Mouse (Mus musculus) heart, embryonic 11.5 days (tissue): ENCODE measurements around the gene Ercc2. TPM values are rescaled to one million over a fixed set of nuclear protein-coding genes. Genes with fewer than 3 reads are reported as not detected.

Experiments
- ATAC-seq: fragments of 200-750 bp; cut with Nextera tagmentation; replicated peaks from 2 replicates; pipeline ENCODE4 v1.8.0; 2017; ENCODE audit warnings: moderate library complexity; ENCODE audit not compliant: insufficient number of reproducible peaks, low FRiP score, low TSS enrichment
- H3K27ac ChIP-seq: fragments of 300-500 bp; sonication (generic); 2 replicates; pipeline ENCODE4 v1.5.1; 2014; ENCODE audit warnings: mild to moderate bottlenecking, low read depth, low read length
- H3K27me3 ChIP-seq: fragments of 300-500 bp; sonication (generic); 2 replicates; pipeline ENCODE4 v1.6.1; 2014; ENCODE audit warnings: mild to moderate bottlenecking, low read length, mixed read lengths; ENCODE audit not compliant: control insufficient read depth, insufficient read depth
- H3K36me3 ChIP-seq: fragments of 300-500 bp; sonication (generic); 2 replicates; pipeline ENCODE4 v1.6.1; 2014; ENCODE audit warnings: mild to moderate bottlenecking, low read length, moderate library complexity, mixed read lengths; ENCODE audit not compliant: control insufficient read depth, insufficient read depth
- H3K4me1 ChIP-seq: fragments of 300-500 bp; sonication (generic); 2 replicates; pipeline ENCODE4 v1.6.1; 2014; ENCODE audit warnings: low read length; ENCODE audit not compliant: control insufficient read depth, insufficient read depth
- H3K4me2 ChIP-seq: fragments of 300-500 bp; sonication (generic); 2 replicates; pipeline ENCODE4 v1.6.1; 2014; ENCODE audit warnings: mild to moderate bottlenecking, moderate library complexity
- H3K4me3 ChIP-seq: fragments of 300-500 bp; sonication (generic); 2 replicates; pipeline ENCODE4 v1.5.1; 2014; ENCODE audit warnings: low read depth, low read length
- H3K9ac ChIP-seq: fragments of 300-500 bp; sonication (generic); 2 replicates; pipeline ENCODE4 v1.6.1; 2014; ENCODE audit warnings: mild to moderate bottlenecking, low read depth, low read length, moderate library complexity
- H3K9me3 ChIP-seq: fragments of 300-500 bp; sonication (generic); replicated peaks from 2 replicates; pipeline ENCODE4 v1.6.1; 2016; ENCODE audit warnings: low read length; ENCODE audit not compliant: control insufficient read depth
- WGBS: fragments of 180-500 bp; shearing (Covaris S2); extraction: QIAGEN DNeasy Blood & Tissue Kit; methylation state at CpG from one replicate; pipeline ENCODE4 v1.1.7; 2014; ENCODE audit not compliant: insufficient replicate concordance; 5-methylcytosine and 5-hydroxymethylcytosine counted together
- polyA plus RNA-seq: library from polyadenylated mRNA; unstranded; fragments of >200 nt; fragmentation: Nextera tagmentation; extraction: Ambion mirVana; gene quantifications from 2 replicates; pipeline ENCODE4 v1.2.1, GENCODE M21; 2014

The Ercc2 gene
- polyA plus RNA-seq, 1 experiment from 2014 or later, result 6.1 TPM

DNA sequence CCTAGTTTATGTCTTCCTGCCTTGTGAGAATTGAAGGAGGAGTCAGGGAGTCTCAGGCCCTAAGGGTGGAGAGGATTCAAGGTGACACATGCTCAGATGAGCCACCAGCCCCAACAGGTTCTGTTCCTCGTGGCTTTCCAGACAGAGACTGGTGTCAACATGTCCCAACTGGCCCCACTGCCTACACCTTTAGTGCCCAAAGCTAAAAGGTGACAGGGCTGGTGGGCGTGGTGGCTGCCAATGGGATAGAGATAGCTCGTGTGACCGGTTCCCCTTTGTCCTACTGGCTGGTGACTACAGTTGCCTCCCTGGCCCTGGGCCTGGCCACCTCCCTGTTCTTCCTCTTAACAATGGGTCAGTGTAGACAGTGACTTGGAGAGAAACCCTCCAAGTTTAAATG is 16.4 kb upstream of the Ercc2 start:
- Histone ChIP-seq H3K9ac (no peak overlapping the region), H3K36me3 (no peaks in the 10 kb centered on the region)
- 66% methylated on average over 4 of the region's 4 CpGs for WGBS

DNA sequence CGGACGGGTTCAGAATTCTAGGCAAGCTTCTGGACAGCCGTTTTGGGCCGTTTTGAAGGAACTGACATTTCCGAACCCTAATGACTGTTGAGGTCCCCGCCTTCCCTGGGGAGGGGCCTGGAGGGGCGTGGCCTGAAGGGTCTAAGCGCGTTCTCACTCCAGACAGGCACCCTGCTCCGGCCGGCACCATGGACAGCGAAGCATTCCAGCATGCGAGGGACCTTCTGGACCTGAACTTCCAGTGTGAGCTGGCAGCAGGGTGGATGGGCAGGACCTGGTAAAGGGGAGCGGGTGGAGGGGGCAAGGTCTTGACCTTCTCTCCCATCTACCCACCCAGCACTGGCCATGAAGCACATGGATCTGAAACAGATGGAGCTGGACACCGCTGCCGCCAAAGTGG is 13.4 kb upstream of the Ercc2 start:
- Histone ChIP-seq H3K27ac (no peak overlapping the region), H3K4me1 (peaks cover 7% of the 10 kb centered on the region), H3K4me2 (no peak overlapping the region), H3K36me3 (peaks cover 4% of the 10 kb centered on the region; the same call in 1 of the 2 replicates), H3K27me3 (peaks cover 10% of the 10 kb centered on the region), H3K9me3 (no peaks in the 10 kb centered on the region), H3K4me3 (no peak overlapping the region), H3K9ac (no peak overlapping the region)
- no peak for ATAC-seq
- 20% methylated on average over 16 of the region's 16 CpGs for WGBS

More for the DNA sequence above, 16.4 kb upstream of the Ercc2 start:
- Histone ChIP-seq H3K9me3 (no peaks in the 10 kb centered on the region), H3K27me3 (peaks cover 12% of the 10 kb centered on the region), H3K27ac (no peak overlapping the region), H3K4me1 (peaks cover 26% of the 10 kb centered on the region), H3K4me2 (no peak overlapping the region), H3K4me3 (no peak overlapping the region)
- ATAC-seq, result no peak

DNA sequence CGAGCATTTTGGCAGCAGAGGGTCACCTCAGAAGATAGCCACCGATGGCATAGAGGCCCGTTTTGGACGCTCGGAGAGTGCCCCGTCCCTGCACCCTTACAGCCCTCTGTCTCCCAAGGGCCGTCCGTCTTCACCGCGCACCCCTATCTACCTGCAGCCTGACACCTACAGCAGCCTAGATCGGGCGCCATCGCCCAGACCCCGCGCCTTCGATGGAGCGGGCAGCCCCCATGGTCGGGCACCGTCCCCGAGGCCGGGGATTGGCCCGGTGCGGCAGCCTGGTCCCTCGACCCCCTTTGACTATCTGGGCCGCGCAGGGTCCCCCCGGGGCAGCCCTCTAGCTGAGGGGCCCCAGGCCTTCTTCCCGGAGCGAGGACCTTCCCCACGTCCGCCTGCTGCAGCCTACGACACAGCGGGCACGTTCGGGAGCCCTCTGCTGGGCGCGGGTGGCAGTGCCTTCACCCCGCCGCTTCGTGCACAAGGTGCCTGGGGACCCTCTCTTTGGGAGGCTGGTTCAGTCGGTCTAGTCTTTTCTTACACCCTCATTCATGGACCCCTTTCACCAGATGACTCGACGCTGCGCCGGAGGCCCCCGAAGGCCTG is 11.9 kb upstream of the Ercc2 start:
- H3K36me3 ChIP-seq, result peaks cover 4% of the 10 kb centered on the region

DNA sequence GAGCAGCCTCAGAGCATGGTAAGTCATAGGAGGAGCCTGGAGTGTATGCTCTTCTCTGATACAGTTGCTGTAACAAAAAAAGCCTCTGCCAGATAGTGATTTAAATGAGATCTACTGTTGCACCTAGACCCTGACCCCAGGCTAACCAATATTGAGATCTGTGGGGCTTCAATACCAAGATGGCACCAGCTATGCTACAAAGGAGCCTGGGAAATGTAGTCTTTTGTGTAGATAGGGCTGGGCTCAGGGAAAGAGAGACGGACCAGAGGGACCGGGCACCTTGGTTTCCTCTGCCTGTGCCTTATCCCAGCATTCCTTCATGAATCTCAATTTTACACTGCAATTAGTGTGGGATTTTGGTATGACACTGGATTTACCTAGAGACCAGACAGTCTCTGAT is 8.4 kb upstream of the Ercc2 start:
- ATAC-seq, result no peak
- peaks cover 6% of the 10 kb centered on the region for H3K36me3 ChIP-seq
- 98% methylated on average over 2 of the region's 2 CpGs for WGBS

More for the DNA sequence above, 11.9 kb upstream of the Ercc2 start:
- Histone ChIP-seq H3K27me3 (peaks cover 5% of the 10 kb centered on the region; the same call in 1 of the 2 replicates), H3K27ac (no peak overlapping the region), H3K9me3 (no peaks in the 10 kb centered on the region), H3K4me1 (no peaks in the 10 kb centered on the region), H3K4me3 (peak overlapping the region; percentile 32), H3K4me2 (peak overlapping the region; percentile 58), H3K9ac (0 out of 2 replicates have a peak overlapping the region, but pooled peaks have one; percentile 47)
- 0 out of 2 replicates have a peak, but pooled peaks have one; percentile 9 for ATAC-seq
- WGBS, result 15% methylated on average over 46 of the region's 46 CpGs

DNA sequence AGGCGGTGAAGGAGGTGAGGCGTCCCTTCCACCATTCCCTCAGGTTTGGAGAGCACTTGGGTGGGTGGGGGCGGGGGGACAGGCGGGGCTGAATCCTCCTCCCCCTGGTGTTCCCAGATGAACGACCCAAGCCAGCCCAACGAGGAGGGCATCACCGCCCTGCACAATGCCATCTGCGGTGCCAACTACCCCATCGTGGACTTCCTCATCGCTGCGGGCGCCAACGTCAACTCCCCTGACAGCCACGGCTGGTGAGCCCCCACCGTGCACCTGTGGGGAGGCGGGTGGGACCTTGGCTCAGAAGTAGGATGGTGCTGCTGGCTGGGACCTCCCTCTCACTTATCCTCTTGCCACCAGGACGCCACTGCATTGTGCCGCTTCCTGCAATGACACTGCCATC is 6.4 kb upstream of the Ercc2 start:
- H3K4me3 ChIP-seq, result no peak overlapping the region

More for the DNA sequence above, 8.4 kb upstream of the Ercc2 start:
- peaks cover 5% of the 10 kb centered on the region; the same call in 1 of the 2 replicates for H3K27me3 ChIP-seq
- no peak overlapping the region for H3K27ac ChIP-seq
- H3K9me3 ChIP-seq, result no peaks in the 10 kb centered on the region
- H3K4me3 ChIP-seq, result no peak overlapping the region
- H3K9ac ChIP-seq, result no peak overlapping the region
- H3K4me2 ChIP-seq, result no peak overlapping the region
- no peaks in the 10 kb centered on the region for H3K4me1 ChIP-seq

DNA sequence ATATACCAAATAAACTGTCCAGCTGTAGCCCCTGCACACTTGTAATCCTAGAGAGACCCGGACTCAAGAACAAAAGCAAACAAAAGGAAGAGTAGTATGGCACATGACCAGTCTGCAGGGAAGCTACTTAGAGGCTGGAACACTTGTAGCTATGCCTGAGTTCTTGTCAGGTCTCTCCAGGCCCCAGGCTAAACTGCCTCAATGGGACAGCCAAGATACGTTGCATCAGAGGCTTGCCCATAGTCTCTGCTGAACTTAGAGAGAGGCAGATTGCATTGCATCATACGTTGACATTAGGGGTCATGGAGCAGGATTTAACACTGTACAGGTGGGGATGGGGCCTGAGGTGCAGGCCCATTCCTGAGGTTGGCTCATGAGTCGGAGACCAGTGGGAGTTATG is 5.8 kb upstream of the Ercc2 start:
- Histone ChIP-seq H3K36me3 (peaks cover 6% of the 10 kb centered on the region), H3K9ac (no peak overlapping the region), H3K9me3 (no peaks in the 10 kb centered on the region), H3K4me2 (no peak overlapping the region), H3K27me3 (no peaks in the 10 kb centered on the region), H3K27ac (no peak overlapping the region), H3K4me1 (no peaks in the 10 kb centered on the region), H3K4me3 (no peak overlapping the region)
- WGBS, result 77% methylated on average over 4 of the region's 4 CpGs
- no peak for ATAC-seq

More for the DNA sequence above, 6.4 kb upstream of the Ercc2 start:
- Histone ChIP-seq H3K4me2 (no peak overlapping the region), H3K9me3 (no peaks in the 10 kb centered on the region), H3K27me3 (no peaks in the 10 kb centered on the region; the same call in 1 of the 2 replicates), H3K4me1 (no peaks in the 10 kb centered on the region), H3K27ac (no peak overlapping the region), H3K9ac (no peak overlapping the region), H3K36me3 (peaks cover 6% of the 10 kb centered on the region)
- no peak for ATAC-seq
- 72% methylated on average over 14 of the region's 18 CpGs for WGBS

DNA sequence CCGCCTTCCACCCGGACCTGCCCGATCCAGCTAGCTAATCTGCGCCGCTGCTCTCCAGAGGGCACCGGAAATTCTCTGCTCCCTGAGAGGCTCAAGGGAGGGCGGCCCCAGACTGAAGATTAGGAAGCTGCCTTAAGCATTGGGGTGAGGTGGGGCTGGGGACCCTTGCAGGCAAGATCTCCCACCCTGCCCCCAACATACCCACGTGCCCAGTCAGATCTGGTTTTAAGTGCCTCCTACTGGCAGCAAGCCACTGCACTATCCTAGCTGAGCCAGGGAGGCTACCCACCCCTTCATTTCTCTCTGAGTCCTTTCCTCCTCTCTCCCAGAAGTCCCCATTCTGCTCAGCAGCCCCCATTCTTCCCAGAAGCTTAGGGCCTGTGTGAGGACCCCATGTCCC is 3.8 kb upstream of the Ercc2 start:
- Histone ChIP-seq H3K9me3 (no peaks in the 10 kb centered on the region), H3K9ac (no peak overlapping the region)
- no peak for ATAC-seq

DNA sequence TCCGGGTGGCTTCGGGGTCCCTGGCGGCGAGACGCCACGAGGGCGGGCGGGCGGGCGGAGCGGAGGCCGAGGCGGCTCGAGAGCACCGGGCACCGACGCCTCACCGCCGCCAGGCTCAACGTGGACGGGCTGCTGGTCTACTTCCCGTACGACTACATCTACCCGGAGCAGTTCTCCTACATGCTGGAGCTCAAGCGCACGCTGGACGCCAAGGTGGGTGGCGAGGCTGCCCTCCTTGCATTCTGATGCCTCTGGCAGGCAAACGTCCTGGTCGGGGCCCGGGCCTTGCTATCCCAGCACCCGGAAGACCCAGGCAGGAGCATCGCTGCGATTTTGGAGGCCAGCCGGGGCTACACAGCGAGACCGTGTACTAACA is 344 bp downstream of the Ercc2 start:
- H3K27ac ChIP-seq, result 0 out of 2 replicates have a peak overlapping the region, but pooled peaks have one; percentile 15

More for the DNA sequence above, 3.8 kb upstream of the Ercc2 start:
- H3K4me1 ChIP-seq, result peaks cover 7% of the 10 kb centered on the region; the same call in 1 of the 2 replicates
- no peak overlapping the region for H3K4me2 ChIP-seq
- WGBS, result 48% methylated on average over 8 of the region's 8 CpGs
- no peaks in the 10 kb centered on the region for H3K27me3 ChIP-seq
- H3K4me3 ChIP-seq, result no peak overlapping the region
- peaks cover 2% of the 10 kb centered on the region; the same call in 1 of the 2 replicates for H3K36me3 ChIP-seq
- H3K27ac ChIP-seq, result no peak overlapping the region

DNA sequence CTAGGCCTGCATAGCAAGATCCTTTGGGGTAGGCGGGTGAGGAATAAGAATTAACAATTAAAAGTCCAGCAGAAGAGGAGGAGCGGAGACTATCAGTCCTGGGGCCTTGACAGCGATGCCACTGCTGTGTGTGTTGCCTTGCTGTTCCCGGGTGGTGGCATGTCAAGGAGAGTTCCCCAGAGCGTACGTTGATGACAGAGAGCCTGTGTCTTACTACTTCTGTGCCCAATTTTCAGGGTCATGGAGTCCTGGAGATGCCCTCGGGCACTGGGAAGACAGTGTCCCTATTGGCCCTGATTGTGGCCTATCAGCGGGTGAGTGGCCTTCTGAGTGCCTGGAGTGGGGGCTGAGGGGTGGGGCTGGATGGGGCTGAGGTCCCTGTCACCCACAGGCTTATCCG is 1.9 kb downstream of the Ercc2 start:
- Histone ChIP-seq H3K9me3 (no peaks in the 10 kb centered on the region), H3K27me3 (no peaks in the 10 kb centered on the region), H3K4me2 (no peak overlapping the region), H3K36me3 (peaks cover 20% of the 10 kb centered on the region), H3K4me1 (peaks cover 7% of the 10 kb centered on the region; the same call in 1 of the 2 replicates), H3K27ac (no peak overlapping the region), H3K9ac (no peak overlapping the region), H3K4me3 (no peak overlapping the region)
- ATAC-seq, result no peak
- 83% methylated on average over 9 of the region's 9 CpGs for WGBS

More for the DNA sequence above, 344 bp downstream of the Ercc2 start:
- ATAC-seq, result peak; percentile 40; the same call in 1 of the 2 replicates
- H3K9ac ChIP-seq, result peak overlapping the region; percentile 83
- H3K4me2 ChIP-seq, result peak overlapping the region; percentile 95
- peaks cover 16% of the 10 kb centered on the region for H3K36me3 ChIP-seq
- peak overlapping the region; percentile 92 for H3K4me3 ChIP-seq
- no peaks in the 10 kb centered on the region for H3K9me3 ChIP-seq
- peaks cover 7% of the 10 kb centered on the region; the same call in 1 of the 2 replicates for H3K4me1 ChIP-seq
- WGBS, result under 1% methylated on average over 23 of the region's 37 CpGs
- no peaks in the 10 kb centered on the region for H3K27me3 ChIP-seq
